Mouse (Mus musculus) liver, embryonic 16.5 days (tissue): ENCODE measurements around the gene Cntn5. TPM values are rescaled to one million over a fixed set of nuclear protein-coding genes. Genes with fewer than 3 reads are reported as not detected.

Experiments
- ATAC-seq: fragments of 200-750 bp; cut with Nextera tagmentation; 2 replicates; pipeline ENCODE4 v1.8.0; 2017; ENCODE audit warnings: low read depth, mild to moderate bottlenecking, moderate number of reproducible peaks, moderate library complexity
- H3K27ac ChIP-seq: fragments of 300-500 bp; sonication (generic); 2 replicates; pipeline ENCODE4 v1.5.1; 2014; ENCODE audit warnings: mild to moderate bottlenecking, low read length
- H3K27me3 ChIP-seq: fragments of 300-500 bp; sonication (generic); 2 replicates; pipeline ENCODE4 v1.6.1; 2014; ENCODE audit warnings: low read depth, low read length, mixed read lengths; ENCODE audit not compliant: control insufficient read depth, insufficient read depth
- H3K36me3 ChIP-seq: fragments of 300-500 bp; sonication (generic); 2 replicates; pipeline ENCODE4 v1.6.1; 2014; ENCODE audit warnings: mild to moderate bottlenecking; ENCODE audit not compliant: control insufficient read depth, insufficient read depth
- H3K4me1 ChIP-seq: fragments of 300-500 bp; sonication (generic); 2 replicates; pipeline ENCODE4 v1.6.1; 2014; ENCODE audit warnings: low read depth, low read length, mixed read lengths; ENCODE audit not compliant: control insufficient read depth
- H3K4me2 ChIP-seq: fragments of 300-500 bp; sonication (generic); 2 replicates; pipeline ENCODE4 v1.6.1; 2014; ENCODE audit warnings: low read depth, low read length, mixed read lengths
- H3K4me3 ChIP-seq: fragments of 300-500 bp; sonication (generic); 2 replicates; pipeline ENCODE4 v1.5.1; 2014; ENCODE audit warnings: low read depth, mild to moderate bottlenecking, low read length
- H3K9ac ChIP-seq: fragments of 300-500 bp; sonication (generic); 2 replicates; pipeline ENCODE4 v1.6.1; 2014; ENCODE audit warnings: low read depth, low read length
- H3K9me3 ChIP-seq: fragments of 300-500 bp; sonication (generic); replicated peaks from 2 replicates; pipeline ENCODE4 v1.6.1; 2016; ENCODE audit warnings: low read length; ENCODE audit not compliant: control insufficient read depth
- WGBS: fragments of 180-500 bp; shearing (Covaris S2); extraction: QIAGEN DNeasy Blood & Tissue Kit; methylation state at CpG from one replicate; pipeline ENCODE4 v1.1.7; 2014; ENCODE audit not compliant: insufficient replicate concordance; 5-methylcytosine and 5-hydroxymethylcytosine counted together
- polyA plus RNA-seq: library from polyadenylated mRNA; unstranded; fragments of >200 nt; fragmentation: Nextera tagmentation; extraction: Ambion mirVana; gene quantifications from 2 replicates; pipeline ENCODE4 v1.2.1, GENCODE M21; 2015

Cntn5 gene
- polyA plus RNA-seq, 1 experiment from 2014 or later, result not detected

GRCm38 (mm10) chr9:10350909-10351655 is 553.5 kb downstream of the Cntn5 start:
- no peaks in the 10 kb centered on the region for H3K9me3 ChIP-seq
- no peak overlapping the region for H3K4me2 ChIP-seq
- 57% methylated on average over 4 of the region's 4 CpGs for WGBS
- no peaks in the 10 kb centered on the region for H3K27me3 ChIP-seq
- no peaks in the 10 kb centered on the region for H3K36me3 ChIP-seq
- no peak for ATAC-seq
- H3K9ac ChIP-seq, result no peak overlapping the region
- no peaks in the 10 kb centered on the region for H3K4me1 ChIP-seq
- H3K4me3 ChIP-seq, result no peak overlapping the region
- H3K27ac ChIP-seq, result no peak overlapping the region

- ATAC-seq, result no peak
- no peak overlapping the region for H3K4me2 ChIP-seq
- no peaks in the 10 kb centered on the region for H3K9me3 ChIP-seq
- 79% methylated on average over 9 of the region's 11 CpGs for WGBS
- no peaks in the 10 kb centered on the region for H3K27me3 ChIP-seq
- no peak overlapping the region for H3K4me3 ChIP-seq
- no peaks in the 10 kb centered on the region for H3K36me3 ChIP-seq
- H3K9ac ChIP-seq, result no peak overlapping the region
- no peak overlapping the region for H3K27ac ChIP-seq
- H3K4me1 ChIP-seq, result no peaks in the 10 kb centered on the region
Observed at GRCm38 (mm10) chr9:10348741-10349140, 555.8 kb downstream of the Cntn5 start.

- no peak overlapping the region for H3K27ac ChIP-seq
- H3K9ac ChIP-seq, result no peak overlapping the region
- WGBS, result 46% methylated on average over 4 of the region's 4 CpGs
- no peaks in the 10 kb centered on the region for H3K36me3 ChIP-seq
- H3K9me3 ChIP-seq, result no peaks in the 10 kb centered on the region
- no peak overlapping the region for H3K4me3 ChIP-seq
- ATAC-seq, result no peak
- no peaks in the 10 kb centered on the region for H3K4me1 ChIP-seq
- H3K27me3 ChIP-seq, result no peaks in the 10 kb centered on the region
- no peak overlapping the region for H3K4me2 ChIP-seq
Observed at GRCm38 (mm10) chr9:10348222-10348621, 556.4 kb downstream of the Cntn5 start.

- no peaks in the 10 kb centered on the region for H3K36me3 ChIP-seq
- no peaks in the 10 kb centered on the region for H3K27me3 ChIP-seq
- H3K27ac ChIP-seq, result no peak overlapping the region
- no peak overlapping the region for H3K9ac ChIP-seq
- no peak overlapping the region for H3K4me2 ChIP-seq
- no peak for ATAC-seq
- no peaks in the 10 kb centered on the region for H3K4me1 ChIP-seq
- no peak overlapping the region for H3K4me3 ChIP-seq
- H3K9me3 ChIP-seq, result no peaks in the 10 kb centered on the region
Observed at GRCm38 (mm10) chr9:10340751-10341150, 563.8 kb downstream of the Cntn5 start.

GRCm38 (mm10) chr9:10339716-10340115 is 564.9 kb downstream of the Cntn5 start:
- Histone ChIP-seq H3K9me3 (no peaks in the 10 kb centered on the region), H3K4me3 (no peak overlapping the region), H3K36me3 (no peaks in the 10 kb centered on the region), H3K9ac (no peak overlapping the region), H3K4me1 (no peaks in the 10 kb centered on the region), H3K27ac (no peak overlapping the region), H3K27me3 (no peaks in the 10 kb centered on the region), H3K4me2 (no peak overlapping the region)
- 68% methylated on average over 1 of the region's 1 CpGs for WGBS
- no peak for ATAC-seq

GRCm38 (mm10) chr9:10324697-10325368 is 579.7 kb downstream of the Cntn5 start:
- Histone ChIP-seq H3K9me3 (no peaks in the 10 kb centered on the region), H3K27ac (no peak overlapping the region), H3K4me2 (no peak overlapping the region), H3K4me1 (no peaks in the 10 kb centered on the region), H3K36me3 (no peaks in the 10 kb centered on the region), H3K4me3 (no peak overlapping the region), H3K27me3 (no peaks in the 10 kb centered on the region), H3K9ac (no peak overlapping the region)
- ATAC-seq, result no peak
- 30% methylated on average over 7 of the region's 7 CpGs for WGBS

- ATAC-seq, result no peak
- Histone ChIP-seq H3K27me3 (no peaks in the 10 kb centered on the region), H3K27ac (no peak overlapping the region), H3K4me1 (no peaks in the 10 kb centered on the region), H3K36me3 (no peaks in the 10 kb centered on the region), H3K9ac (no peak overlapping the region), H3K4me2 (no peak overlapping the region), H3K9me3 (no peaks in the 10 kb centered on the region), H3K4me3 (no peak overlapping the region)
- WGBS, result 44% methylated on average over 2 of the region's 2 CpGs
Observed at GRCm38 (mm10) chr9:10269342-10269741, 635.2 kb downstream of the Cntn5 start.

GRCm38 (mm10) chr9:10268836-10269235 is 635.7 kb downstream of the Cntn5 start:
- H3K4me3 ChIP-seq, result no peak overlapping the region
- no peak for ATAC-seq
- no peak overlapping the region for H3K4me2 ChIP-seq
- H3K4me1 ChIP-seq, result no peaks in the 10 kb centered on the region
- no peaks in the 10 kb centered on the region for H3K9me3 ChIP-seq
- no peak overlapping the region for H3K9ac ChIP-seq
- H3K27ac ChIP-seq, result no peak overlapping the region
- no peaks in the 10 kb centered on the region for H3K36me3 ChIP-seq
- WGBS, result 64% methylated on average over 6 of the region's 6 CpGs
- H3K27me3 ChIP-seq, result no peaks in the 10 kb centered on the region

- no peaks in the 10 kb centered on the region for H3K36me3 ChIP-seq
- H3K27ac ChIP-seq, result no peak overlapping the region
- no peak for ATAC-seq
- H3K9ac ChIP-seq, result no peak overlapping the region
- 24% methylated on average over 3 of the region's 3 CpGs for WGBS
- H3K4me3 ChIP-seq, result no peak overlapping the region
- no peaks in the 10 kb centered on the region for H3K4me1 ChIP-seq
- no peak overlapping the region for H3K4me2 ChIP-seq
- no peaks in the 10 kb centered on the region for H3K9me3 ChIP-seq
- no peaks in the 10 kb centered on the region for H3K27me3 ChIP-seq
Observed at GRCm38 (mm10) chr9:10265616-10266015, 639.0 kb downstream of the Cntn5 start.
